Mouse (Mus musculus): ENCODE measurements around the gene Slc9a4.
"Not testable (repeated sequence)": the region's sequence is repeated elsewhere in the genome, so short reads cannot be mapped to it uniquely, and the experiment has no call there.

Gene Slc9a4

DNA sequence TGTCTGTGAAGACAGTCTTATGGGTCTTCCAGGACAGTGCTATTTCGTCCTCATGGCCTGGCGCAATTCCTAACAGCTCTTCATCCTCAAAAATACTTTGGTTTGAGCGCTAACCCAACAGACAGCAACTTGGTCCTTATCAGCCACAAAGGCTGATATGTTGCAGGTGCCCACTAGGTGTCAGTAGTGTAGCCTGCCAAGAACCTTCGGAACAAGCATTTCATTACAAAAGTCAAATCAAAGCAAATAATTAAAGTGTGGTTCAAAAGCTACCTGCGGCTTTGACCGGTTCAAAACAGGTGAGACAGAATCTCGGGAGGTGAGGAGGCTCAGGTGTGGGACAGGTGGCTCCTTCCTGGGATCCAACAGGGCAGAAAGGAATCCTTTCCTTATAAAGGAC is at the start of gene Slc9a4:
TSS of gene Slc9a4 (plus strand) at position 298 of the 400 bp plus-strand sequence.
- peak; percentile 71 for DNase-seq (ENCODE audit: low spot score)

DNA sequence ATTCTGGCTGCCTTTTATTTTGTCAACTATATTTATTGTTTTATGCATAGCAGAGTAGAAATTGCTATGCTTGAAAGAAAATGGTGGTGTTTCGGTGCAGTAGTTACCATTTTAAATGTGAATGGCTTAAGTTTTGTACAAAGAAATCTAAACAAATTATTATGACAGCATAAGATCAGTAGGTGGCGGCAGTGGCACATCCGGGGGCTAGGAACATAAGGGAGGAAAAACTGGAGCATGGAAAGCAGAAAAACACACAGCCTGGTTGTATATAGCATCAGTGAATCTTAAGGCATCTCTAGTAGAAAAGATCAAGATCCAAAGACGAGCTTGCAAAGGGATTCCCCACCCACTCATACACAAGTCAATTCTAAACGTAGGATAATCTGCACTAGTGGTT is 42.3 kb upstream of the Slc9a4 start:
- DNase-seq (ENCODE audit: low spot score): peak; percentile 10

DNA sequence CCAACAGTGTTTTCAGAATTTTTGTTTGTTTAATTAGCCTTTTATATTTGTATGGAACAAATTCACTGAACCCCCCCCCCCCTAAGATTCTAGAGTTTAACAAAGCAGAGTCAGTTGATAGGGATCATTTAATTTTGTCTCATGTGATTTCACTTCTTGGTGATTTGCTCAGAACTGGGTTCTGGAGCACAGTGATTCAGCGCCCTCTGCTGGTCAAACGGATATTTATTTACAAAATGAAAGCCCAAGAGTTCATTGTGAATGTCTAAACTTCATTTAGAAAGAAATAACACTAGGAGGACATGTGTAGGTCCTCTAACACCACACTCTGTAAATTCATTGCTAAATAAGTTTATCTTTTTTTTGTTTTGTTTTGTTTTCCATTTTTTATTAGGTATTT is 35.2 kb upstream of the Slc9a4 start:
- DNase-seq (ENCODE audit: low spot score): peak; percentile 86

DNA sequence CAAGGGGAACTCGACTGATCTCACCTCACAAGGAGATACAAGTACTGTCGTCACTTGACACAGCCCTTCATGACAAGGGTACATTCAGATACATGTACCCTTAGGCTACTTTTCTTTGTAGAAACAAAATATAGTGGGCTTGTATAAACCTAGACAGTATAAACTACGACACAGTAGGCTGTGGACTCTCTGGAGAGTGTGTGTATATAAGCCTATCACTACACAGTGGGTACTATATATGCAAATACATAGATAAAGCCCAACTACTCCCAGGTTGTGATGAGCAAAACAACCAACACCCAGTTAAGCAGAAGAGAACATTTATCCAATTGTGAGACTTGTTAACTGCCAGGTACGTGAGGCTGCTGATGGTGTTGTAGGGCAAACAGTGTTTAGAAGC is 33.2 kb upstream of the Slc9a4 start:
- no peak for DNase-seq (ENCODE audit: low spot score)

DNA sequence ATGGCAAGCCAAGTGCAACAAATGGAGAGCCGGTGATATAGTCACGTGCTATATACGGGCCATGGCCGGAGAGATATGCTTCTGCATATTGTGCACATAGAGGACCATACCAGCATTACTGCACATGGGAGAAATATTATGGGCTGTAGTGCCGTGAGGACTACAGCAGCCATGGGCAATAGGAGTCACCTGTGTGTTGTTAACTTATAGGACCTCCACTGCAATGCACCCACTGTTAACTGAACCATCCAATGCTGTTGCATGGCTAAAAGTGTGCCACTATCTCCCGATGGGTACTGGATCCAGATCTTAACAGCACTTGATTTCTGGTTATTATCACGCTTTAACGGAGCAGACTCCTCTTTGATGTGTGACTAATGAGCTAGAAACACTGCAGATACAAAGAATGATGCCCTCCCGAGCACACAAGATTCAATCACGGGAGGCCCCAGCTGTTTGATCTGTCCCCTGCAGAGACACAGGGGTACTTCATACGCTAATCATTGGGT is 32.8 kb upstream of the Slc9a4 start:
- DNase-seq (ENCODE audit: low spot score): peak; percentile 41

DNA sequence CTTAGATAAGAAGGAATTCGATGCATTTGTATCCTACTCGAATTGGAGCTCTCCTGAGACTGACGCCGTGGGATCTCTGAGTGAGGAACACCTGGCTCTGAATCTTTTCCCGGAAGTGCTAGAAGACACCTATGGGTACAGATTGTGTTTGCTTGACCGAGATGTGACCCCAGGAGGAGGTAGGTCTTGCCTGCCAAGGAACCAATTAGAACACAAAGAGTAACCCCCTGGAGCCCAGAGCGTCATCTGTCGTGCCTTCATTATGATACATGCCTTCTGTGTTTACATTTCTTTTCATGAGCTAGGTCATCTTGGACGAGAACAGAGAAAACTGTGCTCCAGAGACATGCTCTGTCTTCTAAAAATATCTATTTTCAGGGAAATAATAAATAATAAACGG is 32.1 kb upstream of the Slc9a4 start:
- DNase-seq (ENCODE audit: low spot score): peak; percentile 20

DNA sequence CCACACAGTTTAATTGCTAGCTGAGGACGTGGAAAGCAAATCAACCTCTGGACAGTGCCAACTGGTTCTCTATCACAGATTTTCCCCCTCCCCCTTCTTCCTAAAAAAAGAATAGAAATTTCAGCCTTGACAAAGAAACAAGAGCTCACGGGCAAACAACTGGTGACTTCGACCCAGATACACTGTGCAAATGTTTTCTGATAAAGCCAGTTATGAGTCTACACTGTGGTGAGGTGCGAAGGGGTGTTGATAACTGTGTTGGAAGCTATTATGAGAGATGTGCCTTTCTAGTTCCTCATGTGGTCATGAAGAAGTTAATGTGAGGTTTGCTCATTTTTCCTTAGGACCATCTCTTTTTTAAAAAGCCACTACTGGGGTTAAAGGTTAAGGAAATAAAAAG is 10.5 kb upstream of the Slc9a4 start:
- DNase-seq (ENCODE audit: low spot score): no peak

DNA sequence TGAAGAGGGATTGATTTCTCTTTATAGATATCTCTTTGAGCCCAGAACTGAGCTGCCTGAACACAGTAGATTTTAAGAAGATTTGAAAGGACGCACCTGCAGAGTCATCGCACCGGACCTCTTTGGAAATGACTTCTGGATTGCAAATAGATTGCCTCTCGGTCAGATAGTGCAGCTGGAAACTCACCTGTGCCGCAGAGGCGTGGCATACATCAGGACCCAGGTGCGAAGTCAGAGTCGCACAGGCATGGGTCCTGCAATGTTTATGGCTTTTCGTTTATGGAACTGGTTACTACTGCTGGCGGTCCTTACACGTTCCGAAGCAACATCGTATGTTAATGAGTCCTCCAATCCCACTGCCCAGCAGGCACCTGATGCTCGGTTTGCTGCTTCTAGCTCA is 388 bp downstream of the Slc9a4 start:
- DNase-seq (ENCODE audit: low spot score): no peak

DNA sequence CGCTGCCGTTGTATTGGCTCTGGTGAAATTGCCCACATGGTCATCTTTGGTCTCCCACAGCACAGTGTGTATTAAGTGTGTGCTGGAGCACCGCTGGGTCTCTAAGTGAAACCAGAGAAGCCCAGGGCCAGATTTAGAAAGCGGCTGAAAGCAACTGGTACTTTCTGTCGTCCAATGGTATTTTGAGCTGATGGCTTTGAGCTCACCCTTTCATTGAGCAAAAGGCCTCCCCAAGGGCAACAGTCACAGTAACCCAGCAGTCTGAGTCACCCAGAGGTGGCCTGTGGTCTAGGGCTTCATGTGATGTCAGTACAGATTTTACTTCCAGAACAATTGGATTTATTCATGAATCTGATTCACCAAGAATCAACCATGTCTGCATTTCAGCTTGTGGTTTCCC is 6.9 kb downstream of the Slc9a4 start:
- no peak for DNase-seq (ENCODE audit: low spot score)

DNA sequence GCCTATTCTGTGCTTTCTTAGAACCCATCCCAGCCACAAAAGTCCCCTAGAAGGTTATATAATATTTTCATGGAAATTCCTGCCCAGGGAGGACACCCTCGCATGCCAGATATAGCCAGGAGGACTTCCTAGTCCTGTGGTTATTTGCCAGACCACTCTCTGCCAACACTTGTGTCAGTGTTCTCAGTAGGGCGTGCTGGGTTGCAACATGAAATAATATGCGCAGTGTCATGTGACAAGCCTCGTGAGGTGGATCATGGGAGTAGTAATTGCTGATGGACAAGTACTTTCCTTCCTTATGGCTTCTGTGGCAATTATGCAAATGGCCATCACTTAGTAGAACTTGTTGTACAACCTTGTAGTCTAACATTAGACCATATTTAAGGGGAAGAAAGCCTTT is 11.1 kb downstream of the Slc9a4 start:
- no peak for DNase-seq (ENCODE audit: low spot score)

DNA sequence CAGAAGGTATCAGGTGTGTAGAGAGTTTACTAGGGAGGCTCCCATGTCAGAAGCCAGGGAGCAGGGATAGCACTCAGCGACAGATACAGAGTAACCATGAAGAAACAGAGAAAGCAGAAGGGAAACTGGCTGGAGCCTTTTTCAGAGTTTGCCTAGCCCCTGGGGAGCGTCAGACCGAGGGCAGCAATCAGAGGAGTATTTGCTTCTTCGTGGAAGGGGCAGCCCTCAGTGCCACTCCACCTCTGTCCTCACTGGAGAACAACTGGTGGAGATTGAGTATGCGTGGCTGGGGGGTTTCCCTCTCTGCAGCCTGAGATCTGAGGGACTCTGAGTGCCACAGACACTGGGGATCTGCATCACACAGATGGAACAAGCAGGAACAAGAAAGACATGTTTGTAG is 17.9 kb downstream of the Slc9a4 start:
- DNase-seq (ENCODE audit: low spot score): no peak

DNA sequence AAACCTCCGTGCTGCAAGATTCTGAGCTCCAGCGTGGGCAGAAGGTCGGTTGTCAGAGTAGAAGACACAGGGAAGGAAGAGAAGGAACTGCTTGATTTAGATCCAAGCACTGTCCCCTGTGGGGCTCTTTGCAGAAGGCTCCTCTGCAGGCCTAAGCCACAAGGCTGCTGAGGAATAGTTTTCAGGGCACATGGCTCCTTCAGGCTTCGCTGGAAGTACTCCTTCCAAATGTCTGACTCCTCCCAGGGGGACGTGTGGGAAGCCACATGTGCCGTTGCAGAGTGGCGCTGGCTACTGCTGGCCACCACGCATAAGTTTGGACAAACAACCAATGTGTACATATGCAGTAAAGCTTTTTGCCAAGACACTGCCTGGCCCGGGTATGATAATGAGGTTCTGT is 19.8 kb downstream of the Slc9a4 start:
- not testable (repeated sequence) for DNase-seq (ENCODE audit: low spot score)

DNA sequence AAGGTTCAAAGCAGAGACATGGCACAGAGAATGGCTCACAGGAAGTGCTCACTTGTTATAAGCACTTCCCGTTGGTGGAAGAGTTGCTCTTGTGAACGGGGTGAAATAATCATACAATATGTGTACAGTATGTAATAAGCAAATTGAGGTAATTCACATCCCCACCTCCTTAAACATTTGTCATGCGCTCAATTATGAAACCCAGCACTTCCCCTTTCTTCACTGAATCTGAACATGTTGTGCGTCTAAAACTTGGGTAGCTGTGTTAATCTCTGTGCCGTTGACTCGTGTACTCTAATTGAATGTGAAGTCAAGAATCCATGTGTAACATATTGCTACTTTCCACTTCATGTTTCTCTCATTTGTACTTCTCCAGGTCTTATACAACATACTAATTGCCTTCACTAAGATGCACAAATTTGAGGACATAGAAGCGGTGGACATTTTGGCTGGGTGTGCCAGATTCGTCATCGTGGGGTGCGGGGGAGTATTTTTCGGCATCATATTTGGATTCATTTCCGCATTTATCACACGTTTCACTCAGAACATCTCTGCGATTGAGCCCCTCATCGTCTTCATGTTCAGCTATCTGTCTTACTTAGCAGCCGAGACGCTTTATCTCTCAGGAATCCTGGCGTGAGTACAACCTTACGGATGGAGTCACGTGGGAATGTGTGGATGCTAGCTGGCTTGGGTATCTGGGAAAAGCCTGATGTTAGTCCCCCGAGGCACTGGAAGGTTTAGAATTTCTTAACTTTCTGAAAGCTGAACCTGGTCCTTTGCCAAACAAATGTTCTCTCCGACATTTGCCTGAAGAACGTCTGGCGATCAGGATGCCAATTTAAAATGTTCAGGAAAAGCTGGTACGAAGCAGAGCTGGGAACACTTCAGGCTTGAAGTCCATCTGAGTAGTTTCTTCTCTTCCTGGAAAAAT is 20.8 kb downstream of the Slc9a4 start:
- no peak for DNase-seq (ENCODE audit: low spot score)

DNA sequence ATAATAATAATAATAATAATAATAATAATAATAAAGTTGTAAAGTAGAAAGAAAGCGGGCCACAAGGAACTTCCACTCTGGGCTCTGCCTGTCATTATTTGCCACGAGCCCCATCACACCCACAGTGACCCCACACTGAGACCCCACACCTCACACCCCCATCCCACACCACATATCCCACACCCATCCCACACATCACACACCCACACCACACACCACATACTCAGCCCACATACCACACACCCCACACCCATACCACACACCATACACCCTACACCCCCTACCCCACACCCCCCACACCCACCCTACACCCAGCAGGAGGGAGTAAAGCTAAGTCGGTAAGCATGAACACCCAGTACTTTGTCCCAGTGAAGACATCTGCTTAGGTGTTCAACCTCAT is 21.6 kb downstream of the Slc9a4 start:
- DNase-seq (ENCODE audit: low spot score): no peak

DNA sequence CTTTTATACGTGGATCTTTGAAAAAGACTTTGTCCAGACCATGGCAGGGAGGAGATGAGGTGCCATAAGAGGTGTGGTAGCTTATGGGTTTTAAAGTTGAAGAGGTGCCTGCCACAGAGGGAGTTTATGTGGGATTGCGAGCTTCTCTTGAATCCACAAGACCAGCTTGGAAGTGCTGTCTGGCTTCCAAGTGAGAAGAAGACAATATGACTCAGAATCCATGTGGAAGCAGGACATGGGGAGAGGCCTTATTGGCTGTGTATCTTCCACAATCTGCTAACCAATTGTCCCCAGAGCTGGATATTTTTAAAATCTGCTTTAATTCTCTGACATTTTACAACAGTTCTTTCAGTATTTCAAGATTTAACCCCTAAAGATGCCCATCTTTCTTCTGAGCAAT is 33.3 kb downstream of the Slc9a4 start:
- no peak for DNase-seq (ENCODE audit: low spot score)

DNA sequence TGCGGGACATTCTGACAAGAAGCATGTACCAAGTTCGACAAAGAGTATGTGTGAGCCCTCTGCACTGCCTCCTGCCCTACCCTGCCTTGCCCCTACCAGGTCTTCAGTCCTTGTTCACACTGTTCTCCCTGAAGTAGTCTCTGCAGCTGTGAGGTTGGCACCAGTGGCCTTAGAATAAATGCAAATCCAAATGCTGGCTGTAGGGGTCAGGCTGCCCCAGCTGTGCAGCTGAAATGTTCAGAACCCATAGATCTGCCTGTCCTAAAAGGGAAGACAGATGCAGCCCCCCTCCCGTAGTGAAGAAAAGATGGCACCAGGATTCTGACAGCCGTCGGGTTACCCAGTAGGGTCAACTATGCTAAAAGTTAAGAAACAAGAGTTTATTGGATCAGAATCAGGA is 39.2 kb downstream of the Slc9a4 start:
- peak; percentile 32 for DNase-seq (ENCODE audit: low spot score)

DNA sequence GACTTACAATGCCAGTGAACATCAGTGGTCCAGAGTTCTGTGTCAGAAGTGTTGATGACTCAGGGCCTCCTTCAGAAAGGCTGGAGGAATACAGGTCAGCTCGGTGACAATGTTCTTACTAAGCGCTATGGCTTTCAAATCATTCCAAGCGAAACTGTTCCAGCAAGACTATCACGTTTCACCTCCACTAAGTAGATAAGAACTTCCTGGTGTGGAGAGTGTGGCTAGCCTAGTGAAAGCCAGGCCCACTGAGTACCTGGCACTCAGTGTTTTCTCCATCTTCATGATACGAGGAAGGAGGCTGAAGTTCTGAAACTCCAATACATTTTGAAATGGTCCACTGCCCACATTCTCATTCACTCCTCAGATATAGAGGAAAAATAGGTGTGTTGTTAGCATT is 40.0 kb downstream of the Slc9a4 start:
- no peak for DNase-seq (ENCODE audit: low spot score)

DNA sequence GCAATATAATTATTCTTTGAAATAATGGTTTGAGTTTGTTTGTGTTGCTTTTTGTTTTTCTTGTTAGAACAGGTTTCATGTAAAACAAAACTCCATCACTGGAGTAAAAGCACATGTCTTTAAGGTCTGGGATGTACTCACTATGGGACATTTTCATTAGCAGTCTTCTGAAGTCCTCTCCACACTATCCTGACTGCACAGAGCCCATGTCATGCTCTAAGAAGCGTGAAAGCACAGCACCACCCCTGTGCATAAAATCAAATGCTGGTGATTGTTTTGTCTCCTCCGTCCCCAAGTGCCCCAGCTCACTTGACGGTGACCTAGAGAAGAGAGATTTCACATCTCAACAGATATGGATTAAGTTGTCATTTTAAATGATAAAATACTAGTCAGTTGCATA is 45.1 kb downstream of the Slc9a4 start:
- DNase-seq (ENCODE audit: low spot score): no peak

DNA sequence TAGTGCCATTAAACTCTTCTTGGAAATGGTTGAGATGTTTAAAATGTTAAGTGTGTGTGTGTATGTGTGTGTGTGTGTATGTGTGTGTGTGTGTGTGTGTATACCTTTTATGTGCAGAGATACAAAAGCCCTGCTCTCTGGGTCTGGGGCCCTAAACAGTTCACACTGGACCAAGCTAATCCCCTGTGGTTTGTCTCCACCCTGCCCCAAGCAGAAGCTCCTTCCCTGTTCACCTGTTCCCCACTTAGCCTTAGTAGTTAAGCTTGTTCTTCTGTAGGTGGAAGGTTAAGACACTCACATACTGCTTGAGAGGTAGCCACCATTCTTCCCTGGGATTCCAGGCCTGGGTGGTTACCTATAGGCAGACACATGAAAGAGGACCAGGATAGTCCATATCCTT is 47.1 kb downstream of the Slc9a4 start:
- no peak for DNase-seq (ENCODE audit: low spot score)

DNA sequence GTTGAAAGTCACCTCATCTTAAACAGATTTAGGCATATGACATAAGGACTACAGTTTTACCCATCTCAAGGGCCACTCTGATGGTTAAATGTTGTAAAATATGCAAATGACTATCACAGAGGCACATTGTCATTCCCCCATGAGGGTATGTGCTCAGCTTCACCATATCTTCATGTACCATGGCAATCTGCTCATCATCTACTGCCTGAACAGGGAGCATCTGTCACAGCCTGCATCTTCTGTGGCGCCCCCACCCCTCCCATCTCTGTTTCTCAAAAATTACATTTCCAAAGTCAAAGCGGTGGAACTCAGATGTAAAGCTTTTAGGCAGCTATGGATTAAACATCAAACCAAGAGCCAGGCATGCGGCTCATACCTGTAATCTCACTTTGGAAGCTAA is 48.6 kb downstream of the Slc9a4 start:
- no peak for DNase-seq (ENCODE audit: low spot score)

DNA sequence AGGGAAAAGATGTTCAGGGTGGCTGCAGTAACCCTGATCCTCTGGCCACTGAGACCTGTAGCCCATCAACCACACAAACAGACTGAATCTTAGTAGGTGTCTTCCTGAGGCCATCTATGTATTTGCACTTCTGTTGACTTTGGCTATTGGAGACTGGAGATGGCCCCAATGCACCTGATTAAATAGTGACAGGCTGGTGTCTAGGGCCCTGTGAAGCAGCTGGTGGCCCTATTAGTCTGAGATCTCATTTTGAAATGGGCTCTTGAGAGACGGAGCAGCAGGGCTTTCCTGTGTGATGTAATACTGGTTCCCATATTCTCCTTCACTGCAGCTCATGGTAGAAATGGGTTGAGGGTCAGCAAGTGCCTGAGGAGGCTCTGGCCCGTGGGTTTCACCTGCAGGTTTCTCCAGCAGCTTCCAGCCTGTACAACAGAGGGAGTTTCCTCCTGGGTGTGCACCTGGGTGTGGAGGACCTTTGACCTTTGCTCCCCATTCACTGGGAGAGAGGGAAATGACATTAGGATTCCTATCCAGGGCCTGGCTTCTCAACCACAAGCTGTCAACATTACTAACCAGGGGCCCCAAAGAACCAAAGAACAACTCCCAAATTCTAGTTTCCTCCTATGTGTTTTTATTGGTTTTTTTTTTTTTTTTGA is 52.7 kb downstream of the Slc9a4 start:
- no peak for DNase-seq (ENCODE audit: low spot score)

DNA sequence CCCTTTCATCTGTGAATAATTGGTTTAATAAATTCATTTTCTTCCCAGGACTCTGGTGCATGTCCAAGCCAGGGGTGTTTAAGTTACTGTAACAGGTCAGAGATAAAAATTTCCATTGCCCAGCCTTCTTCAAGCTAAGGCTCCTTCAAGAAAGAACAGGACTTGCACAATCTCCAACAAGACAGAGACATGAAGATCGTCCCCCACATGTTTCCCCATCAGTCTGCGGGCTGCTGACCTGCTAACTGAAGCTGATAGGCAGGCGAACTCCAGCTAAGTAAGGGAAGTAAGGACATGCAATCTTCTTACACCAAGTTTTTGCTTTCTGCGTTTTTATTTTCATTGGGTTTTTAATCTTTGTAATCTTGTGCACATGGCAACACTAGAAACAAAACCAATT is 54.7 kb downstream of the Slc9a4 start:
- DNase-seq (ENCODE audit: low spot score): peak; percentile 30

DNA sequence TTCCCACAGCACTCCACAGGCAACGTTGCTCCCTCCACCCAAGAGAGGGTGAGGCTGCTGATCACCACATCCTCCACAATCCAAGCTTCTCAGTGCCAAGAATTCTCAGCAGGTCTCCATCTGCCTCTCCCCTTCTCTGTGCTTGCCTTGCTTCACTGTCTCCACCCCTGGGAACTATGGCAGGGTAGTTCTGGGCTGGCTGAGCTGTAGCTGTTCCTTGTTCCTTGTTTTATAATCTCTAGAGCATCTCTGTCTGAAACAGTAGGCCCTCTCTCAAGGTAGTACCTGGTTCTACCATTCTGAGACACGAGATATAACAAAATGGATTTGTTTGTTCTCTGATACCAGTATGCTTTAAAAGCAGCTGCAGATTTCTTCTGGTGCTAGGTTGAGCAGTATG is 68.4 kb downstream of the Slc9a4 start:
- DNase-seq (ENCODE audit: low spot score): no peak
